Mouse (Mus musculus) limb, embryonic 10.5 days (tissue): ENCODE measurements around the gene Cfb. TPM values are rescaled to one million over a fixed set of nuclear protein-coding genes. Genes with fewer than 3 reads are reported as not detected.
"Not testable (repeated sequence)": the region's sequence is repeated elsewhere in the genome, so short reads cannot be mapped to it uniquely, and the experiment has no call there.

Experiments used
- DNase-seq: peaks from one replicate; pipeline ENCODE4 v3.0.0-alpha.2; 2017; ENCODE audit warnings: low spot score
- H3K27ac ChIP-seq: fragments of 300-500 bp; sonication (generic); 2 replicates; pipeline ENCODE4 v1.5.1; 2016; ENCODE audit warnings: mild to moderate bottlenecking
- H3K27me3 ChIP-seq: fragments of 300-500 bp; sonication (generic); 2 replicates; pipeline ENCODE4 v1.6.1; 2016; ENCODE audit warnings: low read depth, mild to moderate bottlenecking; ENCODE audit not compliant: poor library complexity, severe bottlenecking
- H3K36me3 ChIP-seq: fragments of 300-500 bp; sonication (generic); 2 replicates; pipeline ENCODE4 v1.6.1; 2016; ENCODE audit warnings: mild to moderate bottlenecking, moderate library complexity
- H3K4me1 ChIP-seq: fragments of 300-500 bp; sonication (generic); 2 replicates; pipeline ENCODE4 v1.6.1; 2016
- H3K4me3 ChIP-seq: fragments of 300-500 bp; sonication (generic); 2 replicates; pipeline ENCODE4 v1.5.1; 2016; ENCODE audit warnings: mild to moderate bottlenecking, moderate library complexity
- H3K9me3 ChIP-seq: fragments of 300-500 bp; sonication (generic); replicated peaks from 2 replicates; pipeline ENCODE4 v1.6.1; 2016; ENCODE audit warnings: mild to moderate bottlenecking
- WGBS: fragments of 180-500 bp; shearing (Covaris S2); methylation state at CpG from one replicate; pipeline ENCODE4 v1.1.7; 2016; 5-methylcytosine and 5-hydroxymethylcytosine counted together
- polyA plus RNA-seq: library from polyadenylated mRNA; unstranded; fragments of >200 nt; fragmentation: Nextera tagmentation; extraction: Ambion mirVana; gene quantifications from 2 replicates; pipeline ENCODE4 v1.2.1, GENCODE M21; 2016

Gene Cfb
- polyA plus RNA-seq, 1 experiment from 2014 or later = 2.5 TPM

DNA sequence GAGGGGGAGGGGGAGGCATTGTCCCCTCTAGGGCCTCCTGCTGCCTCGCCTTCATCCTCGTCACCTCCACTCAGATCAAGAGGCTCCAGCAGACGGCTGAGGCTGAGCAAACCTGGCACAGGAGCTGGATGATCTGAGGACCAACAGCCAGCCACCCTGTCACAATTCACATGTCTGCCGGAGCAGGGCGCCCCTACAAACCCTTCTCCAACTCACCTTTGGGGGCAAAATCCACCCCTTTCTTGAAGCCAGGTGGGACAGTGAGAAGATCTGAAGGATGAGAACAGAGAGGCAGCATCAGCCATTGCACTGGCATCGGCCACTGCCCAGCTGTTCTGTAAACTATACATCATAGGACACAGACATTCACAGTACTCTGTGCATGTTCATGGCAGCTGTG, 15.1 kb downstream of the Cfb start:
- H3K4me1 ChIP-seq = peaks cover 23% of the 10 kb centered on the region
- no peak overlapping the region for H3K4me3 ChIP-seq
- H3K9me3 ChIP-seq = no peaks in the 10 kb centered on the region
- H3K36me3 ChIP-seq = peaks cover 66% of the 10 kb centered on the region
- H3K27me3 ChIP-seq = no peaks in the 10 kb centered on the region
- 87% methylated on average over 6 of the region's 6 CpGs for WGBS
- H3K27ac ChIP-seq = no peak overlapping the region
- DNase-seq = no peak

DNA sequence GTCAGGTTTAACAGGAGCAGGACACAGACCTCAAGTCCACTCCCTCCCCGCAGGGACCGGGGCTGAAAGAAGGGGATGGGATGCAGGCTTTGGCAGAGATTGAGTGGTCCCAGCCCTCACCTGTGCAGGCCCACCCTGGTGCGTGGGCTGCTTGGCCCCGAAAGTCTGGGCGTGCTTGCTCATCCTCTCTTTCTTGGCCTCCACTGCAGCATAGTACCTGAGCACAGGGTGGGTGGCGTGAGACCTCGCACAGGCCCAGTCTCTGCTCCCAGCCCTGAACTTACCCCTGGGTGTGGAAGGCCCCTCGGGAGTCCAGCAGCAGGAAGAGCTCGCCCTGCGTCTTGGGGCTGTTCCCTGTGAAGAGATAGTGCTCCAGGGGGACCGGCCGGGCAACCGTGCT, 17.4 kb downstream of the Cfb start:
- WGBS = 91% methylated on average over 13 of the region's 13 CpGs
- H3K9me3 ChIP-seq = no peaks in the 10 kb centered on the region
- H3K36me3 ChIP-seq = peaks cover 84% of the 10 kb centered on the region
- no peaks in the 10 kb centered on the region for H3K27me3 ChIP-seq
- H3K4me1 ChIP-seq = peaks cover 6% of the 10 kb centered on the region
- no peak overlapping the region for H3K4me3 ChIP-seq
- DNase-seq = no peak
- H3K27ac ChIP-seq = no peak overlapping the region

- peaks cover 81% of the 10 kb centered on the region for H3K36me3 ChIP-seq
- H3K4me1 ChIP-seq = peaks cover 23% of the 10 kb centered on the region
- H3K27me3 ChIP-seq = no peaks in the 10 kb centered on the region
- DNase-seq = no peak
- 87% methylated on average over 6 of the region's 6 CpGs for WGBS
- no peak overlapping the region for H3K27ac ChIP-seq
- no peak overlapping the region for H3K4me3 ChIP-seq
- H3K9me3 ChIP-seq = no peaks in the 10 kb centered on the region
These were observed 21.5 kb downstream of the Cfb start for GRCm38 (mm10) chr17:34840736-34841307.

- no peak for DNase-seq
- H3K9me3 ChIP-seq = no peaks in the 10 kb centered on the region
- peaks cover 25% of the 10 kb centered on the region for H3K4me1 ChIP-seq
- 0 out of 2 replicates have a peak overlapping the region, but pooled peaks have one; percentile 1 for H3K4me3 ChIP-seq
- peaks cover 65% of the 10 kb centered on the region for H3K36me3 ChIP-seq
- 95% methylated on average over 7 of the region's 7 CpGs for WGBS
- no peak overlapping the region for H3K27ac ChIP-seq
- H3K27me3 ChIP-seq = no peaks in the 10 kb centered on the region
These were observed 23.5 kb downstream of the Cfb start for GRCm38 (mm10) chr17:34838785-34839184.

- H3K36me3 ChIP-seq = peaks cover 58% of the 10 kb centered on the region
- no peaks in the 10 kb centered on the region for H3K27me3 ChIP-seq
- H3K27ac ChIP-seq = peak overlapping the region; percentile 83
- H3K9me3 ChIP-seq = no peaks in the 10 kb centered on the region
- 36% methylated on average over 43 of the region's 43 CpGs for WGBS
- DNase-seq = no peak
- H3K4me3 ChIP-seq = peak overlapping the region; percentile 86
- peaks cover 25% of the 10 kb centered on the region for H3K4me1 ChIP-seq
These were observed 24.6 kb downstream of the Cfb start for GRCm38 (mm10) chr17:34837464-34838324.

DNA sequence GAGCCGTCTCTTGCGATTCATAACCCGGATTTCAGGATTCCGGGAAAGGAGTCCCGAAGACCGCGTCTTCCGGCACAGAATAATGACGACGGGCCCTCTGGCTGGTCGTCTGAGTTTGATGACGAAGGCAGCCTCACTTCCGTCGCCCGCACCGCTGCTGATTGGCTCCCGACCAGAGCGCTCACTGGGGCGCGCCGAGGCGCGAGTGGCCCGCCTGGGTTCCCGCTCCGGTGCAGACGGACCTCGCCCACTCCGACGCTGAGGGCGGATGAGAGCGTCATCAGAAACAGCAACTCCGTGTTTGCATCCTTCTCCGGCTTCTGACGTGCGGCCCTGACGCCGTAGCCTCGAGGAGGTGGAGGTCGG, 25.5 kb downstream of the Cfb start, which contains the start of the genes Stk19 and Dxo:
Gene Stk19, minus strand, starts transcription at position 90 of the 366 bp plus-strand sequence.
Gene Dxo, plus strand, starts transcription at position 164 of the 366 bp plus-strand sequence.
- under 1% methylated on average over 40 of the region's 40 CpGs for WGBS
- H3K36me3 ChIP-seq = peaks cover 58% of the 10 kb centered on the region

DNA sequence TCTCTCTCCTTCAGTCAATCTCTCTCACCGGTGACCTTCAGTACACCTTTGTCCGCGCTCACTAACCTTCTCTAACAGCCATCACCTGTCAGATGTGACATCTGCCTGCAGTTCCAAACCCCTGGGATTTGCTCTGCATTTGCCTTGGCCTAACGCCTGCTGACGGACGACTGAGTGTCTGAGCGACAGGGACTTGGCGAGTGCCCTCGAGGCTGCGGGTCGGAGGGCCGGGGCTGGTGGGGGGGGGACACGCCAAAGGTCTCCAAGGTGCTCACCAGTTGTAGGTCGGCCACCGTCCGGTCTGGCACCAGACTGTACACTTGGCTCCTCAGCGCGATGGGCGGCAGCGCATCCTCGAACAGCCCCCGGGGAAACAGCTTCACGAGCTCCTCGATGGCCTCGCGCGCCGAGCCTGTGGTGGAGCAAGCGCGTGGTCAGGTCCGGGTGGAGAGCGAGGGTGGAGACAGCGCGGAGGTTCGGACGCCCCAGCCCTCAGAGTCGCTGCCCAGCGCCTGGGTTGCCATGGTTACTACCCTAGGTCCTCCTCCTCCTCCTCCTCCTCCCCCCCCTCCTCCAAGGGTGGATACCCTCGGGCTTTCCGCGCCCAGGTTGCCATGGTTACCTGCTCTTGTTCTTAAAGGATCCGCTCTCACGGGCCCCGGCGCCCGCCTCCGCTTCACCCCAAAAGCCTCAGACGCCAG, 26.0 kb downstream of the Cfb start:
- peak overlapping the region; percentile 86 for H3K4me3 ChIP-seq
- 4% methylated on average over 48 of the region's 48 CpGs for WGBS
- H3K9me3 ChIP-seq = no peaks in the 10 kb centered on the region
- peak overlapping the region; percentile 83 for H3K27ac ChIP-seq
- H3K4me1 ChIP-seq = peaks cover 25% of the 10 kb centered on the region
- H3K27me3 ChIP-seq = no peaks in the 10 kb centered on the region
- DNase-seq = no peak
- H3K36me3 ChIP-seq = peaks cover 56% of the 10 kb centered on the region

More for the DNA sequence above, 25.5 kb downstream of the Cfb start, which contains the start of the genes Stk19 and Dxo:
- peak; percentile 98 for DNase-seq
- H3K27me3 ChIP-seq = no peaks in the 10 kb centered on the region
- H3K9me3 ChIP-seq = no peaks in the 10 kb centered on the region
- peak within 1 kb of the TSS; percentile 83 for H3K27ac ChIP-seq
- peaks cover 25% of the 10 kb centered on the region for H3K4me1 ChIP-seq
- peak within 1 kb of the TSS; percentile 86 for H3K4me3 ChIP-seq

GRCm38 (mm10) chr17:34830776-34831175, 31.5 kb downstream of the Cfb start:
- WGBS = 89% methylated on average over 1 of the region's 1 CpGs
- not testable (repeated sequence) for H3K9me3 ChIP-seq, H3K27me3 ChIP-seq, DNase-seq, H3K27ac ChIP-seq, H3K4me1 ChIP-seq, H3K4me3 ChIP-seq
- peaks cover 76% of the 10 kb centered on the region for H3K36me3 ChIP-seq

DNA sequence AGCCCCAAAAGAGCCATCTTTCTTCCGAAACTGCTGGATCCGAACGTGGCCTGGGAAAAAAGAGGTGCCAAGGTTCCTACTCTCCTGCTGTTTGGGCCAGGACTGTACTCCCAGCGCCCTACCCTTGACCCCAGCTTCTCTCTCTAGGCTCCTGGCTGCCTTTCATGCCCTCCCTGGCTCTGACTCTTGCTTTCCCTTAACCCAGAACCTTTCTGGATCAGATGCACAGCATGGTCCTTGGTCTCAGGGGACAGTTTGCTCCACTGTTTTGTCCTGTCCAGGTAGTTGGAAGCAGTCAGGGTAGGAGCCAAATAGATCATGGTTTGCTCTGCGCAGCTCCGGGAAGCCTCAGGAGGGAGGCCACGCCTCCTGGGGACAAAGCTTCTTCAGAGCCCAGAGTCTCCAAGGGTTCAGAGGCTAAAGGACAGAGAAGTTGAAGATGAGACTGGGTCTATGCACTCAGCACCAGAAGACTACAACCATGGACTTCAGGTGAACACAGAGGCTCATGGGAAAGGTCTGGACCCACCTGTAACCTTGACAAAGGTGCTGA, 47.4 kb downstream of the Cfb start:
- WGBS = 80% methylated on average over 7 of the region's 7 CpGs
- no peak overlapping the region for H3K4me3 ChIP-seq
- H3K36me3 ChIP-seq = no peaks in the 10 kb centered on the region
- DNase-seq = no peak
- H3K27ac ChIP-seq = no peak overlapping the region
- no peaks in the 10 kb centered on the region for H3K4me1 ChIP-seq
- no peaks in the 10 kb centered on the region for H3K27me3 ChIP-seq
- no peaks in the 10 kb centered on the region for H3K9me3 ChIP-seq

GRCm38 (mm10) chr17:34813747-34814146, 48.6 kb downstream of the Cfb start:
- H3K9me3 ChIP-seq, H3K4me3 ChIP-seq, H3K4me1 ChIP-seq, H3K27me3 ChIP-seq, H3K36me3 ChIP-seq, H3K27ac ChIP-seq: not testable (repeated sequence)
- DNase-seq = peak; percentile 62
- WGBS = 60% methylated on average over 12 of the region's 12 CpGs

GRCm38 (mm10) chr17:34811275-34811674, 51.0 kb downstream of the Cfb start:
- WGBS = 81% methylated on average over 15 of the region's 15 CpGs
- H3K36me3 ChIP-seq = no peaks in the 10 kb centered on the region
- H3K4me3 ChIP-seq = no peak overlapping the region
- H3K27ac ChIP-seq = no peak overlapping the region
- H3K4me1 ChIP-seq = no peaks in the 10 kb centered on the region
- no peaks in the 10 kb centered on the region for H3K27me3 ChIP-seq
- no peak for DNase-seq
- no peaks in the 10 kb centered on the region for H3K9me3 ChIP-seq

- H3K9me3 ChIP-seq, H3K36me3 ChIP-seq, DNase-seq, H3K27me3 ChIP-seq, H3K27ac ChIP-seq, H3K4me3 ChIP-seq, H3K4me1 ChIP-seq: not testable (repeated sequence)
- WGBS = 81% methylated on average over 8 of the region's 8 CpGs
These were observed 51.5 kb downstream of the Cfb start for GRCm38 (mm10) chr17:34810811-34811210.

DNA sequence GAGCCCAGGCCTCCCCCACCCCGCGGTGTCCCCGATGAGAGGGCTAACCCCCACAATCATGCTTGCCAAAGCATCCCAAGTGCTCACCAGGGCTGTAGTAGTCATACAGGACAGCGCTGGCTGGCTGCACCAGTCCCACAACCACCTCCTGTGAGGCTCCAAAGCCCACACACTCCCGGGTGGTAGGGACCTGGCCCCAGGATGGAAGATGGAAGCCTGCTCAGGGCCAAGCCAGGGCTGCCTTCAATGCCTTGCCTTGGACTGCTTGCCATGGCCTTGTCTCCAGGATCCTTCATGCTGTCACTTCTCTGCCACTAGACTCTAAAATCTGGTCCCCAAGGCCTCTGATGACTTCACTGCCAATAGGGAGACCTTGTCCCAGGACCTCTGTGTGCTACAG, 51.9 kb downstream of the Cfb start:
- WGBS = 89% methylated on average over 5 of the region's 5 CpGs
- H3K4me3 ChIP-seq, H3K27me3 ChIP-seq, H3K36me3 ChIP-seq, DNase-seq, H3K27ac ChIP-seq, H3K4me1 ChIP-seq, H3K9me3 ChIP-seq: not testable (repeated sequence)
